Mouse (Mus musculus): ENCODE measurements around the gene Tet2. TPM values are rescaled to one million over a fixed set of nuclear protein-coding genes. Genes with fewer than 3 reads are reported as not detected.

The Tet2 gene
- polyA plus RNA-seq, 2 experiments = 2.4 to 2.5 TPM

DNA sequence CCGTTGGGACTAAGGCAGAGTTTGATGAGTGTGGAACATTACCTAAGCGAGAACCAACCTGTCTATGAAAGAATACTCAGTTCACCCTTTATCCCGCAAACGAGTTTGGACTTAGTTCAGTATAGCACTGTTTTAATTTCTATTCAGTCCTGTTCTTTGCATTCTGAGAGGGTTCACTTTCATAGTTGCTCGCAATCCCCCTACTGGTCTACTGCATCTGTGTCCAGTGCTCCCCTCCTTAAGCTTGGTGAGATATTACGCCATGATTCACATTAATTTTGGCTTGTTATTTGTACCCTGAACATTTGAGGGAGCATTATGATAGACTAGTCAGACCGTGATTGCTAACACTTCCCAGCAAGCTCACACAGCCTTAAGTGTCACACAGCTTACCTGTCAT, 76.1 kb downstream of the Tet2 start:
- 78% methylated on average over 7 of the region's 7 CpGs for whole genome bisulfite sequencing (ENCODE audit: insufficient replicate concordance)
- peaks cover 4% of the 10 kb centered on the region; the same call in 1 of the 2 replicates for H3K36me3 ChIP-seq (replicated peaks; ENCODE audit: control insufficient read depth, insufficient read depth, low read depth)
- no peak overlapping the region for H3K9ac ChIP-seq (replicated peaks)

DNA sequence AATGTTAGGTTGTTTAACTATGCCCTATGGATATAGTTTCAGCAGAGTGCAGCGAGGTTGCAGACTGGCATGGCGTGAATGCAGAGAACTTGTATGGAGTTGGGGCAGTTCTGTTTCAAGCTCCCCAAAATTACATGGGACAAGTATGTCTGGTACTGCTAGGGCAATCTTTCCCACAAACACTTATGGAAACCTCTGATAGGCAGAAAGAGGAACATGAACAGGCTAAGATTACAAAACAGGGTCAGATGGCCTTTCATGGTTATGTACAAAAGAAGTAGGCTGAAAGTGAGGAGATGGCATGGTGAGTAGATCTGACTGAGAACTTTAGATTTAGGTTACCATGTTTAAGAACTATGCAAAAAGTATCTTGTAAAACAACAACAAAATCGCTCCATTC, 81.7 kb downstream of the Tet2 start:
- no peaks in the 10 kb centered on the region for H3K4me1 ChIP-seq (replicated peaks; ENCODE audit: control insufficient read depth in 2 of 2, insufficient read depth in 2 of 2, low read length in 1 of 2)
- H3K36me3 ChIP-seq (replicated peaks; ENCODE audit: control insufficient read depth, insufficient read depth, low read depth) = peaks cover 4% of the 10 kb centered on the region; the same call in 1 of the 2 replicates
- no peaks in the 10 kb centered on the region for H3K27me3 ChIP-seq (ENCODE audit: control insufficient read depth, insufficient read depth, low read length)
- H3K4me3 ChIP-seq (ENCODE audit: insufficient read depth in 1 of 2, low read depth in 2 of 2, low read length in 2 of 2) = no peak overlapping the region
- no peaks in the 10 kb centered on the region for H3K9me3 ChIP-seq (ENCODE audit: control insufficient read depth, low read length)
- WGBS (ENCODE audit: insufficient replicate concordance) = 63% methylated on average over 3 of the region's 3 CpGs
- no peak overlapping the region for H3K4me2 ChIP-seq (ENCODE audit: low read depth)
- TF ChIP-seq CTCF (IDR thresholded peaks at IDR 0.05; ENCODE audit: low read depth) (no peak), EP300 (IDR thresholded peaks at IDR 0.05; ENCODE audit: low read depth) (no peak)
- no peak overlapping the region for H3K27ac ChIP-seq
- ATAC-seq (ENCODE audit: insufficient read depth) = no peak
- H3K9ac ChIP-seq (replicated peaks) = no peak overlapping the region
- no peak for DNase-seq (ENCODE audit: low read depth in 3 of 3, low spot score in 3 of 3)

More for the DNA sequence above, 76.1 kb downstream of the Tet2 start:
- Histone ChIP-seq H3K27ac (no peak overlapping the region), H3K27me3 (ENCODE audit: control insufficient read depth, insufficient read depth, low read length) (no peaks in the 10 kb centered on the region), H3K4me2 (ENCODE audit: low read depth) (no peak overlapping the region), H3K9me3 (ENCODE audit: control insufficient read depth, low read length) (no peaks in the 10 kb centered on the region), H3K4me1 (replicated peaks; ENCODE audit: control insufficient read depth in 2 of 2, insufficient read depth in 2 of 2, low read length in 1 of 2) (no peaks in the 10 kb centered on the region), H3K4me3 (ENCODE audit: insufficient read depth in 1 of 2, low read depth in 2 of 2, low read length in 2 of 2) (no peak overlapping the region)
- DNase-seq (ENCODE audit: low read depth in 3 of 3, low spot score in 3 of 3) = no peak
- no peak for ATAC-seq (ENCODE audit: insufficient read depth)
- TF ChIP-seq CTCF (IDR thresholded peaks at IDR 0.05; ENCODE audit: low read depth) (no peak), EP300 (IDR thresholded peaks at IDR 0.05; ENCODE audit: low read depth) (no peak)

DNA sequence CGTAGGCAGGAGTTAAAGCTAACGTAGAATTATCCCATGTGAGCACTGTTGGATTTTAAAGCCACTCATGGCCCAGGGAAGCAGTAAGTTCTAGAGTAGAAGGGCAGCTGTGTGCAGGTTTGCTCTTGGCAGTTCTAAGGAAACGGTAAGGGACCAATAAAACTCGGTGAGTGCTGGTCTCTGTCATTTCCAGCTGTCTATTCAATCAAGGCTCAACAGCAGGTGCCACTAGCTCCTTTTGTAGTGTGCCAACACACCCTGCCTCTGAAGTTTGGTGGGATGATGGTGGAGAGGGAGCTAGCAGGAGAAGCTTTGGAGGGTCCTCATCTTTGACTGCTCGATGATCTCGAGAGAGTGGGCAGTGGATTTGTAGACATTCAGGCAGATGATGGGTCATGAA, 82.5 kb downstream of the Tet2 start:
- WGBS (ENCODE audit: insufficient replicate concordance) = 66% methylated on average over 6 of the region's 6 CpGs
- Histone ChIP-seq H3K9me3 (ENCODE audit: control insufficient read depth, low read length) (no peaks in the 10 kb centered on the region), H3K27ac (no peak overlapping the region), H3K4me1 (replicated peaks; ENCODE audit: control insufficient read depth in 2 of 2, insufficient read depth in 2 of 2, low read length in 1 of 2) (no peaks in the 10 kb centered on the region), H3K4me3 (ENCODE audit: insufficient read depth in 1 of 2, low read depth in 2 of 2, low read length in 2 of 2) (no peak overlapping the region), H3K36me3 (replicated peaks; ENCODE audit: control insufficient read depth, insufficient read depth, low read depth) (peaks cover 4% of the 10 kb centered on the region; the same call in 1 of the 2 replicates), H3K9ac (replicated peaks) (no peak overlapping the region), H3K27me3 (ENCODE audit: control insufficient read depth, insufficient read depth, low read length) (no peaks in the 10 kb centered on the region), H3K4me2 (ENCODE audit: low read depth) (no peak overlapping the region)
- TF ChIP-seq EP300 (IDR thresholded peaks at IDR 0.05; ENCODE audit: low read depth) (no peak), CTCF (IDR thresholded peaks at IDR 0.05; ENCODE audit: low read depth) (no peak)
- DNase-seq (ENCODE audit: low read depth in 3 of 3, low spot score in 3 of 3) (no peak), ATAC-seq (ENCODE audit: insufficient read depth) (no peak)

DNA sequence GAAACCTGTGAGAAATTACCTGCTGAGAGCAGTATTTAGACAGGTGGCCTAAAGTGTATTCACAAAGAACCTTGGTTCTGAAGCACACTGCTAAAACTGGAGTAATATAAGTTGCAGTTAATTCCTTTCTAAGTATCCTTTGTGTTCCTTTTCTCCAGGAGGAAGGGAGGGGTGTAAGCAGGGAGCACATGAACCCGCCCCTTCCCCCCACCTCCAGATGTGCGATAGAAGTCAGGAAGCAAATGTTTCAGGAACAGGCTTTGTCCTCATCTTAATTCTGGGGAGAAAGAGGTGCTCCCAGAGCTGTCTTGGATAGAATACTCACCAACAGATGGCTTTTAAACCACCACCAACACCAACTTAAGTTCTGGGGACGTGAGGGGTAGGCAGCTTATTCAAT, 82.9 kb downstream of the Tet2 start:
- Histone ChIP-seq H3K9me3 (ENCODE audit: control insufficient read depth, low read length) (no peaks in the 10 kb centered on the region), H3K4me2 (ENCODE audit: low read depth) (no peak overlapping the region), H3K4me1 (replicated peaks; ENCODE audit: control insufficient read depth in 2 of 2, insufficient read depth in 2 of 2, low read length in 1 of 2) (no peaks in the 10 kb centered on the region), H3K4me3 (ENCODE audit: insufficient read depth in 1 of 2, low read depth in 2 of 2, low read length in 2 of 2) (no peak overlapping the region), H3K27me3 (ENCODE audit: control insufficient read depth, insufficient read depth, low read length) (no peaks in the 10 kb centered on the region), H3K9ac (replicated peaks) (no peak overlapping the region), H3K36me3 (replicated peaks; ENCODE audit: control insufficient read depth, insufficient read depth, low read depth) (peaks cover 2% of the 10 kb centered on the region; the same call in 1 of the 2 replicates), H3K27ac (no peak overlapping the region)
- 60% methylated on average over 3 of the region's 3 CpGs for whole genome bisulfite sequencing (ENCODE audit: insufficient replicate concordance)
- TF ChIP-seq CTCF (IDR thresholded peaks at IDR 0.05; ENCODE audit: low read depth) (no peak), EP300 (IDR thresholded peaks at IDR 0.05; ENCODE audit: low read depth) (no peak)
- ATAC-seq (ENCODE audit: insufficient read depth) (no peak), DNase-seq (ENCODE audit: low read depth in 3 of 3, low spot score in 3 of 3) (no peak)

DNA sequence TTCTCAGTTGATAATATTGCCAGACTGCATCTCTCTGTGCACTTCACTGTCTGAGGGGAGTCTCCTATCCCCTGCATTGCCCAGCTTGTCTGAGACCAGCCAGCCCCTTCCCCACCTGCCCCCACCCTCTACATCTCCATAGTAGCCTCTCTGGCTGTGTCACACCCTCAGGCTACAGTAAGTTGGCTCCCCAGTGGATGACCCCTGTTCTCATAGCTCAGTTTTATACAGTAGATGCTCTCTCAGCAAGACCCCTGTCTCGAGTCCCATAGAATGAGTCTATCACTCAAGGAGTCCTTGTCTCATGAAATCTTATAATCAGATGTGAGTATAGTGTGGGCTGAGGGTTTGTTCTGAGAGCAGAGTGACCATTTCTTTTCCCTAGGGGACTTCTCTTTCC, 85.8 kb downstream of the Tet2 start:
- ATAC-seq (ENCODE audit: insufficient read depth) (no peak), DNase-seq (ENCODE audit: low read depth in 3 of 3, low spot score in 3 of 3) (no peak)
- Histone ChIP-seq H3K36me3 (replicated peaks; ENCODE audit: control insufficient read depth, insufficient read depth, low read depth) (no peaks in the 10 kb centered on the region), H3K9me3 (ENCODE audit: control insufficient read depth, low read length) (no peaks in the 10 kb centered on the region), H3K4me2 (ENCODE audit: low read depth) (no peak overlapping the region), H3K27me3 (ENCODE audit: control insufficient read depth, insufficient read depth, low read length) (no peaks in the 10 kb centered on the region), H3K9ac (replicated peaks) (no peak overlapping the region), H3K4me3 (ENCODE audit: insufficient read depth in 1 of 2, low read depth in 2 of 2, low read length in 2 of 2) (no peak overlapping the region), H3K4me1 (replicated peaks; ENCODE audit: control insufficient read depth in 2 of 2, insufficient read depth in 2 of 2, low read length in 1 of 2) (no peaks in the 10 kb centered on the region), H3K27ac (no peak overlapping the region)
- no peak for TF ChIP-seq CTCF (IDR thresholded peaks at IDR 0.05; ENCODE audit: low read depth)
- TF ChIP-seq EP300 (IDR thresholded peaks at IDR 0.05; ENCODE audit: low read depth) = no peak
- 49% methylated on average over 1 of the region's 1 CpGs for WGBS (ENCODE audit: insufficient replicate concordance)

All from liver, embryonic 14.5 days (tissue).